In the genomic region with DNA sequence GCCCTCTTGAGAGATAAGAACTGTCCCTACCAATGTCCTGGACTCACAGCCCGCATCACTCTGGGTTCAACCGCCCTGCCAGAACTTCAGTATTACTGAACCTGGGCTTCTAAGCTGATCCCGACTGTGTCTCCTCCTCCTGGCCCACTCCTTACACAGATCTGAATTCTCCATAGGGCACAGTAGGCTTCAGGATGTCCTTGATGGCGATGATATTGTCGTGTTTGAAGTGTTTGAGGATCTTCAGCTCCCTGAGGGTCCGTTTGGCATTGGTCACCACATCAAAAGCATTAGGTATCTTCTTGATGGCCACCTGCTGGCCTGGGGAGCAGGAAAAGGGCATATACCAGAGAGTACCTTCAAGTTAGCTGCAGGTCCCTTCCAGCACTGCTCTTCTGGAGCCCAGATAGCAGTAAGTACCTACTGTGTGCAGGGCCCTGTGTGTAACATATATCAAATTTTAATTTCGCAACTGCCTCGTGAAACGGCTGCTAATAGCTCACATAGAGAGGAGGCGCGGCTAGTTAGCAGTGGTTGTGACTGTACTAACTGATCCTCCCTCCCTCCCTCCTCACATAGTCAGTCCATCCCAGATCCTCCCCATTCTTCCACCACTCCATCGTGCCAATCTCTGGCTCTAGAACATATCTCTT, we compare ENCODE assay signal across 9 mouse cellular contexts. TPM values are rescaled to one million over a fixed set of nuclear protein-coding genes. Genes with fewer than 3 reads are reported as not detected.
DNase-seq lines count a peak whose midpoint lies in the region; ATAC-seq and TF ChIP-seq lines count a peak whose summit lies in the region.
"Had no signal": no experiment of that assay in that cellular context is flagged by ENCODE, and none has a peak within 500 bp of the region (broad histone marks: within the 10 kb centered on the region; RNA-seq: fewer than 3 reads in every experiment).

No protein-coding gene starts in this region.

- H3K27me3 ChIP-seq in embryonic facial prominence, embryonic 12.5 days = no peaks in the 10 kb centered on the region
- no peaks in the 10 kb centered on the region for H3K27me3 ChIP-seq in hindbrain, postnatal 0 days (ENCODE audit: insufficient read depth, low read length)
- no peaks in the 10 kb centered on the region for H3K27me3 ChIP-seq in myocyte (ENCODE audit: control insufficient read depth, insufficient read depth, insufficient read length)

- 78% methylated on average over 12 of the region's 12 CpGs for WGBS in embryonic facial prominence, embryonic 12.5 days
- 70% methylated on average over 12 of the region's 12 CpGs for WGBS in hindbrain, postnatal 0 days

- peaks cover 51% of the 10 kb centered on the region for H3K36me3 ChIP-seq in embryonic facial prominence, embryonic 12.5 days
- peaks cover 33% of the 10 kb centered on the region for H3K36me3 ChIP-seq in hindbrain, postnatal 0 days (ENCODE audit: insufficient read depth, low read length)
- peaks cover 10% of the 10 kb centered on the region for H3K36me3 ChIP-seq in myocyte (ENCODE audit: control insufficient read depth, insufficient read depth)

- no peak for DNase-seq in layer of hippocampus, adult 2 months (ENCODE audit: low spot score in 2 of 2)
- no peak for DNase-seq in layer of hippocampus, adult 8-10 months (ENCODE audit: low spot score in 2 of 2)
- no peak for DNase-seq in hindbrain, postnatal 0 days (ENCODE audit: low spot score)
- DNase-seq in left cerebral cortex, postnatal 25 days (ENCODE audit: low spot score in 2 of 2) = no peak
- no peak for DNase-seq in embryo, embryonic 11 days

- H3K4me3 ChIP-seq in layer of hippocampus, adult 2 months = peak overlapping the region; percentile 82
- H3K4me3 ChIP-seq in embryonic facial prominence, embryonic 12.5 days = peak overlapping the region; percentile 81
- peak overlapping the region; percentile 89 for H3K4me3 ChIP-seq in hindbrain, postnatal 0 days (ENCODE audit: low read length)
- H3K4me3 ChIP-seq in myocyte = peak overlapping the region; percentile 64

- H3K4me2 ChIP-seq in embryonic facial prominence, embryonic 12.5 days (replicated peaks) = peak overlapping the region; percentile 80
- peak overlapping the region; percentile 88 for H3K4me2 ChIP-seq in hindbrain, postnatal 0 days (ENCODE audit: low read depth, low read length)
- H3K4me2 ChIP-seq in myocyte (ENCODE audit: low read depth) = peak overlapping the region; percentile 87

- TF ChIP-seq CTCF in layer of hippocampus, adult 2 months (conservative IDR thresholded peaks at IDR 0.05) = no peak
- no peak for TF ChIP-seq CTCF in hindbrain, postnatal 0 days (IDR thresholded peaks at IDR 0.05; ENCODE audit: low read depth)

- H3K79me2 ChIP-seq in myocyte (ENCODE audit: control insufficient read depth, insufficient read depth) = peaks cover 15% of the 10 kb centered on the region

- no peaks in the 10 kb centered on the region for H3K9me3 ChIP-seq in embryonic facial prominence, embryonic 12.5 days
- H3K9me3 ChIP-seq in hindbrain, postnatal 0 days (ENCODE audit: low read length) = no peaks in the 10 kb centered on the region

- intact Hi-C loops in left cerebral cortex, postnatal 25 days (cut with DNase I) = loop anchor here (2.0 kb wide), 1 partner anchor 40 kb away; no protein-coding TSS in a partner anchor

- TF ChIP-seq POLR2A in myocyte (IDR thresholded peaks at IDR 0.05; ENCODE audit: insufficient read length, low read depth) = no peak

- no peak for ATAC-seq in embryonic facial prominence, embryonic 12.5 days (ENCODE audit: insufficient number of reproducible peaks, insufficient read depth, low FRiP score, low TSS enrichment)
- ATAC-seq in hindbrain, postnatal 0 days = no peak
- ATAC-seq in inflammation-experienced regulatory T-cells, adult 6 months = no peak

- peak overlapping the region; percentile 86 for H3K27ac ChIP-seq in layer of hippocampus, adult 2 months
- H3K27ac ChIP-seq in embryonic facial prominence, embryonic 12.5 days = peak overlapping the region; percentile 92; the same call in 1 of the 2 replicates
- peak overlapping the region; percentile 91 for H3K27ac ChIP-seq in hindbrain, postnatal 0 days

- peaks cover 37% of the 10 kb centered on the region for H3K4me1 ChIP-seq in embryonic facial prominence, embryonic 12.5 days
- H3K4me1 ChIP-seq in hindbrain, postnatal 0 days (ENCODE audit: insufficient read depth, low read length) = peaks cover 12% of the 10 kb centered on the region

- H3ac ChIP-seq in myocyte (ENCODE audit: control insufficient read depth, insufficient read length) = peak overlapping the region; percentile 14

- peak overlapping the region; percentile 90 for H3K9ac ChIP-seq in embryonic facial prominence, embryonic 12.5 days
- peak overlapping the region; percentile 93 for H3K9ac ChIP-seq in hindbrain, postnatal 0 days (replicated peaks; ENCODE audit: low read length)

TF ChIP-seq in myocyte, 11 proteins besides CTCF, POLR2A, EP300 and RAD21:
- no peak for TF ChIP-seq SRF (IDR thresholded peaks at IDR 0.05; ENCODE audit: control insufficient read depth, insufficient read length, low read depth)

RNA-seq across cellular contexts. Expression of gene Mapk7, which starts 1.3 kb away (rescaled TPM):
- total RNA-seq in layer of hippocampus, adult 2 months (2021) = 10 to 100 TPM; 26.2 to 28.5 TPM
- total RNA-seq in layer of hippocampus, adult 8-10 months (2022) = 10 to 100 TPM; 27.1 to 28.8 (median 28.2) TPM
- polyA plus RNA-seq in embryonic facial prominence, embryonic 12.5 days (2016; fragmentation: Nextera tagmentation; extraction: Ambion mirVana) = 101 and 102 TPM in 2 replicates
- total RNA-seq in hindbrain, postnatal 0 days (2014; rRNA removed) = 50.5 and 58.8 TPM in 2 replicates
- polyA plus RNA-seq in hindbrain, postnatal 0 days (2015; fragmentation: Nextera tagmentation; extraction: Ambion mirVana) = 43.1 TPM in 2 replicates
- 16.5 TPM for polyA plus RNA-seq in myocyte (2012; fragmentation: generic; extraction: Trizol)
- total RNA-seq in left cerebral cortex, postnatal 25 days (2021) = 10 to 100 TPM; 19.1 to 26.9 TPM
- polyA plus RNA-seq in inflammation-experienced regulatory T-cells, adult 6 months (2017; shearing (Covaris generic)) = 1 to 10 TPM; 5.6 to 8.9 (median 8.1) TPM

RNA-seq across cellular contexts. Expression of gene Mfap4, which starts 7.6 kb away (rescaled TPM):
- total RNA-seq in layer of hippocampus, adult 2 months (2021) = 1 to 10 TPM; 4.8 to 5.0 TPM
- 1 to 10 TPM; 5.1 to 7.5 (median 5.6) TPM for total RNA-seq in layer of hippocampus, adult 8-10 months (2022)
- 231 and 256 TPM in 2 replicates for polyA plus RNA-seq in embryonic facial prominence, embryonic 12.5 days (2016; fragmentation: Nextera tagmentation; extraction: Ambion mirVana)
- total RNA-seq in hindbrain, postnatal 0 days (2014; rRNA removed) = 42.1 and 68.1 TPM in 2 replicates
- 38.7 and 43.3 TPM in 2 replicates for polyA plus RNA-seq in hindbrain, postnatal 0 days (2015; fragmentation: Nextera tagmentation; extraction: Ambion mirVana)
- polyA plus RNA-seq in myocyte (2012; fragmentation: generic; extraction: Trizol) = 1.1 TPM
- 1 to 10 TPM; 4.2 to 5.5 TPM for total RNA-seq in left cerebral cortex, postnatal 25 days (2021)
- not detected for polyA plus RNA-seq in inflammation-experienced regulatory T-cells, adult 6 months (2017; shearing (Covaris generic))
- total RNA-seq: hematopoietic stem cell, adult 5-6 weeks had no signal

RNA-seq across cellular contexts. Expression of gene B9d1, which starts 12.1 kb away (rescaled TPM):
- total RNA-seq in layer of hippocampus, adult 2 months (2021) = 10 to 100 TPM; 47.4 to 47.9 TPM
- 10 to 100 TPM; 43.1 to 52.1 (median 47.2) TPM for total RNA-seq in layer of hippocampus, adult 8-10 months (2022)
- 35.2 and 36.7 TPM in 2 replicates for polyA plus RNA-seq in embryonic facial prominence, embryonic 12.5 days (2016; fragmentation: Nextera tagmentation; extraction: Ambion mirVana)
- total RNA-seq in hindbrain, postnatal 0 days (2014; rRNA removed) = 22.8 and 33.9 TPM in 2 replicates
- polyA plus RNA-seq in hindbrain, postnatal 0 days (2015; fragmentation: Nextera tagmentation; extraction: Ambion mirVana) = 26.2 and 29.7 TPM in 2 replicates
- 38.6 TPM for polyA plus RNA-seq in myocyte (2012; fragmentation: generic; extraction: Trizol)
- 10 to 100 TPM; 43.2 to 44.9 TPM for total RNA-seq in left cerebral cortex, postnatal 25 days (2021)
- 1 to 10 TPM; 2.2 to 4.4 (median 2.4) TPM for polyA plus RNA-seq in inflammation-experienced regulatory T-cells, adult 6 months (2017; shearing (Covaris generic))

RNA-seq across cellular contexts. Expression of gene Rnf112, which starts 38.9 kb away (rescaled TPM):
- 100 to 1,000 TPM; 543 to 554 TPM for total RNA-seq in layer of hippocampus, adult 2 months (2021)
- total RNA-seq in layer of hippocampus, adult 8-10 months (2022) = 100 to 1,000 TPM; 373 to 488 (median 430) TPM
- polyA plus RNA-seq in embryonic facial prominence, embryonic 12.5 days (2016; fragmentation: Nextera tagmentation; extraction: Ambion mirVana) = 1.6 and 2.5 TPM in 2 replicates
- total RNA-seq in hindbrain, postnatal 0 days (2014; rRNA removed) = 74.3 and 74.9 TPM in 2 replicates
- 22.0 and 23.8 TPM in 2 replicates for polyA plus RNA-seq in hindbrain, postnatal 0 days (2015; fragmentation: Nextera tagmentation; extraction: Ambion mirVana)
- not detected for polyA plus RNA-seq in myocyte (2012; fragmentation: generic; extraction: Trizol)
- 100 to 1,000 TPM; 296 to 321 TPM for total RNA-seq in left cerebral cortex, postnatal 25 days (2021)
- polyA plus RNA-seq in inflammation-experienced regulatory T-cells, adult 6 months (2017; shearing (Covaris generic)) = not detected
- total RNA-seq: hematopoietic stem cell, adult 5-6 weeks had no signal
